Mouse (Mus musculus) brain, adult 2 months (tissue): Measurements from ENCODE around the gene Osm.

Source experiments
- DNase-seq: peaks from one replicate; pipeline ENCODE4 v3.0.0; 2011; ENCODE audit warnings: low read depth, low spot score

Gene Osm

DNA sequence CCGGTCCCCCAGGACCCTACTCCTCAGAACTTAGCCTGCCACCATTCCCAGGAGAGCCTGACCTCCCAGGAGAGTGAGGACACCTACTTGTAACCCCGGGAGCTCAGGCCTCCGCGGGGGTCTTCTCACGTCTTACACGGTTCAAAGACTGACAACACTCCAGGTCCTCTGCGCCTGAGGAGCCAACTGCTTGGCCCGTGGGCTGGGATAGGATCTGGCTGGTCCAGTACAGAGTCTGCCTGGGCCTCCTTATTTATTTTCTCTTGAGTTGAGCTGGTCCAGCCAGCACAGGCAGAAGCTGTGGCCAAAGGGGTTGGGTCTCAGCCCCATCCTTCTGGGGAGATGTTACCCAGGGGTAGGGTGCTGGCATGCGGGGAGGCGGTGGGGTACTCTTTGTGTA is 21.2 kb upstream of the Osm start:
- DNase-seq = no peak

GRCm38 (mm10) chr11:4216248-4217000 is 19.8 kb upstream of the Osm start:
- DNase-seq = no peak

DNA sequence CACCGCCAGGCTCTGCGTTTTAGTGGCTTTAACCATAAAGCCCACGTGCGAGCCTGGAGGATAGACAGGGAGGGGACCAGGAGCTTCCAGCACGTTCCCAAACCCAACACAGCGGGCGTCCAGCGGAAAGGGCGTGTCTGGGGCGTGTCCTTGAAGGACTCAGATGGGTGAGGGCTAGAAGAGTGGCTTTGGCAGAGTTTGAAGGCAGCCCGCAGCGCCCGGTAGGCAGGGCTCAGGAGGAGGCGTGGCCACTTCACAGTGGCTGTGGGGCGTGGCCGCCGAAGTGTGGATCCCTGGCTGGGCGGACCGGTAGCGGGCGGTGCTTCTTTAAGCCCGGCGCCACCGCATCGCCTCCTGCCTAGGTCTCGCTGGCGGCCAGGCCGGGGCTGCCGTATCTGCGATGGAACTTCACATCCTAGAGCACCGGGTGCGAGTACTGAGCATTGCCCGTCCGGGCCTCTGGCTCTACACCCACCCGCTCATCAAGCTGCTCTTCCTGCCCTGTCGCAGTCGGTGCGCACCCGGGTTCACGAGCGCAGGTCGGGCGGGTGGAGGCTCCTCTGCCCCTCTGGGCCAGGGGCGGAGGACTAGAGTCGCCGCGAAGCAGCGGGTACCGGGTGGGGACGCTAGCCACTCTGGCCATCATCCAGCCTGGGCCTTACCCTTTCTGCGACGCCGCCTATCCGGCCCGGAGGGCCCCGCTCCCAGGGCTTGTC is 18.1 kb upstream of the Osm start, which contains the start of gene Castor1:
Gene Castor1 (plus strand): TSS at position 312 of the 716 bp plus-strand sequence.
- DNase-seq = peak; percentile 63

DNA sequence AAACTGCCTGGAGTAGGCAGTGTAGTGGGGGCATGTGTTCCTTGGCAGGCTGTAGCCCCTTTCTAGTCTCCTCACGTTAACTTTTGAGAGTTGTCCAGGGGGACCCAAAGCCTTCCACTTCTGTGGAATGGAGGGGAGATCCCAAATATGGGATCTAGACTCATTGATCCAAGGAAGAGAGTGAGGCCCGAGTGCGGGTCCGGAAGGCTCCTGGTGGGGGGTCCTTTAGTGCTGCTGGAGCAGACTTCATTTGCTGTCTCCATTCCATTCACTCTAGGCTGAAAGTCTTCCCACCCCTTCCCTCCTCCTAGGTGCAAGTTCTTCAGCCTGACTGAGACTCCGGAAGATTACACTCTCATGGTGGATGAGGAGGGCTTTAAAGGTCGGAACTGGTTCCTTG is 17.6 kb upstream of the Osm start:
- no peak for DNase-seq

DNA sequence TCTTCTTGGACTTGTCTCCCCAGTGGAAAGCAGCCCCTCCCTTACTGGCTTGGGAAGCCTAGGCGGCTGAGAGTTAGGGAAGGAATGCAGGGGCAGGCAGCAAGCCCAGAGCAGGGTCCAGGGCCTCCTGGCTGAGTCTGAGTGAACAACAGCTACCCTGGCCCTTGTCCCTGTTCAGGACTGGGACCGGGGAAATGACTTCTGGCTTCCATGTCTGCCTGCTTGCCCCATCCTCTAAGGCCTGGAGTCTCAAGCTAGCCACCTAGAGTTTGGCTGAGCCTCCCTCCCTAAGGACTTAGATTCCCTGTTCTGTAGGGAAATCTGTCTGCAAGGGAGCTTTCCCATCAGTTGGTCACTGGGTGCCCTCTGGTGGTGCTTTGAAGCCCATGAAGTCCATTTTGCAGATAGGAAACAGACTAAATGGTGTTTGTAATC is 16.9 kb upstream of the Osm start:
- DNase-seq = peak; percentile 92

GRCm38 (mm10) chr11:4219908-4220307 is 16.3 kb upstream of the Osm start:
- DNase-seq = peak; percentile 31

DNA sequence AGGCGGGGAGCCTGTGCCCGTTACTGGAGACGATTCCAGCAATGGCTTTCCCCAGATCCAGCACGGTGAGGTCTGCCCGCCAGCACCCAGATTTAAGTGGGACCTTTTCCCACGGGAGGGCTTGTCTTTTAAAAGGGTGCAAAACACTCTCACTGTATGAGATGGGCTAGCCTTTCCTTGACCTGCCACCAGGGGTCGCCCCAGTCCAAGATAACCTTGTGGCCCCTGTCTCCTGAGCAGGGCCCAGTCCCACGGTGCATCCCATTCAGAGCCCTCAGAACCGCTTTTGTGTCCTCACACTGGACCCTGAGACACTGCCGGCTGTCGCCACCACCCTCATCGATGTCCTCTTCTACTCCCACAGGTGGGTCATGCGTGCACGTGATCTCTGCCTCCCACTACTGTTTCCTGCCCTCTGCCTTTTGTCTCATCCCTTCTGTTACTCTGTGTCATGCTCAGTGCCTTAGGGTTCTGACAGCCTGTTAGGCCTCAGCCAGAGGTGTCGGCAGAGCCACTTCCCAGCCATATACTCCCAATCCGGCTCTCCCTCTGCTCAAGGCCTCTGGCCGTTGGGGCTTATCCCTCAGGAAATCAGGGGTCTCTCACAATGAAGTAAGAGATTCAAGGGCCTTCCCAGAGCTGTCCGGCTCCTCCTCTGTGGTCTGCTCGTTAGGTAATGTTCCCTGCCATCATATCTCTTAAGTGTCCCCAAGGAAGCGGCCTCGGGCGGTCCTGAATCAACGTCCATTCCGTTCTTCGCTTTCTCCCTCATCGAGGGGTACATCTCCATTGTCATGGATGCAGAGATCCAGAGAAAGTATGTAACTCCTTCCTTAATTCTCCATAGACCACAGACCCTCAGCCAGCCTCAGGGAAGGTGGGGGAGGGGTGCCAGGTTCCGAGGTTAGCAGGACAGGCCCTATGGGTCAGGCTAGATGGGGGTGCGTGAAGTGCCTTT is 15.5 kb upstream of the Osm start:
- DNase-seq = peak; percentile 67

- no peak for DNase-seq
Measured at GRCm38 (mm10) chr11:4222046-4222950, 13.9 kb upstream of the Osm start.

GRCm38 (mm10) chr11:4223393-4224188 is 12.6 kb upstream of the Osm start:
- no peak for DNase-seq

- no peak for DNase-seq
Measured at GRCm38 (mm10) chr11:4224223-4224622, 12.0 kb upstream of the Osm start.

DNA sequence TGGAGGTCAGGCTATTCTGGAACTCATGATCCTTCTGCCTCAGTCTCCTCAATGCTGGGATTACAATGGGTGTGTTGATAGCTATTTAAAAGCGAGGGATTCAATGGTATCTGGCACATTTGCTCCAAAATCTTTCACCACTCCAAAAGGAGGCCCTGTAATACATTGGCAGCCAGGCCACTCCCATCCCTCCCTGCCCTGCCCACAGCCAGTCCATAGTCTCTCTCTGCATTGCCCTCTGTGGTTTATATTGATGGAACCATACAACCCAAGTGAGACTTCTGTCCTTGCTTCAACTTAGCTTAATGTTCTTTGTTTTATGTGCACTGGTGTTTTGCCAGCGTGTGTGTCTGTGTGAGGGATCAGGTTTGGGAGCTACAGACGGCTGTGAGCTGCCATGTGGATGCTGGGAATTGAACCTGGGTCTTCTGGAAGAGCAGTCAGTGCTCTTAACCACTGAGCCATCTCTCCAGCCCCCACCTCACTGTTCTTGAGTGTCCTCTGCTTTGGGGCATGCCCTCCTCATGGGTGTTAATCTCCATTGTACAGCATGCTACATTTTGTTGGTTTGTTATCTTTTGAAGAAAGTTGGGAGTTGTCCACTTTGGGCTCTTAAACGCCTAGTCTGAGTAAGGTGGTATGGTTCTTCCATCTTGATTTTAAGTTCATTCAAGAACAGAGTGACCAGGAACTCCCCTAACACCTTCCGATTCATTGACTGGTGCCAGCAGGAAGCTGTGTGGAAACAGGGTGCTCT is 9.5 kb upstream of the Osm start:
- no peak for DNase-seq

DNA sequence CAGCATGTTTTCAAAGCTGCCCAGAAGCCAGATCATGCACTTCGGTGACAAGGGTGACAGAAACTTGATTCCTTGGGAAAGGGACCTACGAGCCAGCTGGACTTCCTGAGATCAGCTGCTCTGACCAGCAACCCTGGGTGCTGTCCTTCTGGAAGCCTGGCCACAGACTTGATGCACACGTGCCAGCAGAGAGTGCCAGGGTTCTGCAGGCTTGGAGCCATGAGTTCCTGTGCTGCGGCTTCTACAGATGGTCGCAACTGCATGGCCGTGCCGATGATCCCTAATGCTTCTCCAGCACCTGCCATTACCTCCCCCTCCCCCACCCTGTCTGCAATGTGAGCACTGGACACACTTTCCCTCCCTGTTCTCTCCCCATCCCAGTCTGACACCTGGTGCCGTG is 7.8 kb upstream of the Osm start:
- peak; percentile 95 for DNase-seq

- no peak for DNase-seq
Measured at GRCm38 (mm10) chr11:4229841-4230240, 6.4 kb upstream of the Osm start.

DNA sequence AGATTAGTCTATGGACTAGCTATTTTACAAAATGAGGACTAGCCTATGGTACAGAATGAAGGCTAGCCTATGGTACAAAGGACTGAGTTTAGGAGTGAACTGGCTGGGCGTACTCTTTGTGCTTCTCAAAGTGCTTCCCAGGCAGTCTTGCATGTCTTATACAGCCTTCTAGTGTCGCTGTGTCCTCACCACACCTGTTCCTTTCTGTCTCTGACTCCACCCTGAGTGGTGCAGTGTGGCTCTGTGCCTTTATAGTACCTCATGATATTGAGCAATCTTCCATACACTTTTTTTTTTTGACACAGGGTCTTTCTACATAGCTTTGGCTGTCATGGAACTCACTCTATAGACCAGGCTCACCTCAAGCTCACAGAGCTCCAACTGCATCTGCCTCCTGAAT is 4.8 kb upstream of the Osm start:
- DNase-seq = no peak

GRCm38 (mm10) chr11:4232644-4233043 is 3.6 kb upstream of the Osm start:
- no peak for DNase-seq

DNA sequence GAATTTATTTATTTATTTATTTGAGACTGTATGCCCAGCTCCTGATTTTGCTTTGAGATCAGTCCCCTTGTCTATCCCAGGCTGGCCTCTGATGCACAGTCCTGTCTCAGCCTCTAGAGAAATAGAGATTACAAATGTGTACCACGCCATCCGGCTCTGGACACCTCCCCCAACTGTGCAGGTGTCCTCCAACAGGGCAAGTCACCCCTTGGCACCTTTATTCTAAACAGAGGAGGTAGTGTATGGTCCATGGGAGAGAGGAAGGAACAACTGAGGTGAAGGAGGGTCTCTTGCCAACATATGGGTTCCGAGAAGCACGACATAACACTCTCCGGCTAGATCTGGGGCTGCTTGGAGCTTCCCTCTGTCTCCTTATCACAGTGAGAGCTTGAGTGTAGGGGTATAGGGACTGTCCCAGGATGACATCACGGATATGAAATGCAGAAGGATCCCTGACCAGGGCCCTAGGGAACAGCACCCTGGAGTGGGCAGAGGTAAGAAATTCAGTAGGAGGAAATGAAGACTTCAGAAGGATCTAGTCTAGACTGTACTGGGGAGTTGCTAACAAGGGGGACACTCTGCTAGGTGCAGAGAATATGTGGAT is 1.1 kb upstream of the Osm start:
- no peak for DNase-seq

- no peak for DNase-seq
Measured at GRCm38 (mm10) chr11:4236546-4237067, 387 bp downstream of the Osm start.

DNA sequence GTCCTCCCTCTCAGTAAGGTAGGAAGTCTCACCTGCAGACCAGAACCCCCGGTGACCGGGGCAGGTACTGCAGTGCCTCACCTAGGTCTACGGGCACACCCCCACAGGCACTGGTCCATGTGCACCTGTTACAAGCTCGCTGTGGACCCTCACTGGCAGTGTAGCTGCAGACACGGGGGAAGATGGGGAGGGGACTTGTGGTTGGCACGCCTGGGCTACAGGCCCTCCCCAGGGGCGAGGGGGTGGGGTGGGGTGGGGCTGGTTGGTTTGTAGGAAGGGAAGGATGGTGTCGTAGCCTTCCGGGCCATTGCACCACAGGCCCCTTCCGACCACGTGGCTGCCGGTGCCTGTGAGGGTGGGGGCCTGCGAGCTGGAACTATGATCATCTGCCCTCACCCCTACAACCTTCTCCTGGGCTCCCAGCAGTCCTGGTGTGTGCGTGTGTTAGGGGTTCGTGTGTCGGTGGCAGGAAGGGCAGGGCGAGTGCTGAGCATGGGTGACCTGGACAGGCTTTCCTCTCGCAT is 1.2 kb downstream of the Osm start:
- DNase-seq = no peak
